8 mouse cellular contexts compared by ENCODE assay signal in genomic region chr8:124827387-124827786, GRCm38 (mm10). TPM values are rescaled to one million over a fixed set of nuclear protein-coding genes. Genes with fewer than 3 reads are reported as not detected.
DNase-seq lines count a peak whose midpoint lies in the region; ATAC-seq and TF ChIP-seq lines count a peak whose summit lies in the region.

No protein-coding gene starts in this region.

- TF ChIP-seq POLR2A in liver, adult 2 months (IDR thresholded peaks at IDR 0.05; ENCODE audit: extremely low read depth, insufficient read depth, low read length) = no peak
- no peak for TF ChIP-seq POLR2A in testis, adult 2 months (IDR thresholded peaks at IDR 0.05; ENCODE audit: control insufficient read depth, low read depth, low read length)

- H3K36me3 ChIP-seq in liver, adult 2 months (ENCODE audit: control insufficient read depth, insufficient read depth, low read length) = no peaks in the 10 kb centered on the region
- H3K36me3 ChIP-seq in liver, embryonic 12.5 days = no peaks in the 10 kb centered on the region
- H3K36me3 ChIP-seq in testis, adult 2 months (ENCODE audit: control insufficient read depth, insufficient read depth, low read length) = no peaks in the 10 kb centered on the region

- DNase-seq in liver, adult 2 months (ENCODE audit: extremely low read depth, low read depth, low spot score) = peak; percentile 37
- DNase-seq in T-cell, adult 2 months (ENCODE audit: low spot score) = peak; percentile 17
- DNase-seq in heart, postnatal 4 days = peak; percentile 80
- DNase-seq in layer of hippocampus, postnatal 14 days (ENCODE audit: low spot score in 2 of 2) = peak; percentile 43 to 55

- no peaks in the 10 kb centered on the region for H3K27me3 ChIP-seq in liver, adult 2 months (ENCODE audit: control insufficient read depth, insufficient read depth, low read length)
- peaks cover 29% of the 10 kb centered on the region for H3K27me3 ChIP-seq in liver, embryonic 12.5 days (replicated peaks)
- H3K27me3 ChIP-seq in testis, adult 2 months (ENCODE audit: control insufficient read depth, insufficient read depth, low read length) = no peaks in the 10 kb centered on the region

- H3K27ac ChIP-seq in liver, adult 2 months (replicated peaks; ENCODE audit: insufficient read depth, low read depth, low read length) = no peak overlapping the region
- H3K27ac ChIP-seq in liver, embryonic 12.5 days = no peak overlapping the region
- no peak overlapping the region for H3K27ac ChIP-seq in testis, adult 2 months (ENCODE audit: control insufficient read depth, insufficient read depth, low read depth, low read length)

- H3K4me3 ChIP-seq in liver, adult 2 months (ENCODE audit: insufficient read depth, low read depth, low read length) = no peak overlapping the region
- H3K4me3 ChIP-seq in liver, embryonic 12.5 days = no peak overlapping the region
- no peak overlapping the region for H3K4me3 ChIP-seq in testis, adult 2 months (ENCODE audit: control insufficient read depth, low read depth, low read length)

- peak; percentile 75 for TF ChIP-seq CTCF in liver, adult 2 months (IDR thresholded peaks at IDR 0.05; ENCODE audit: low read depth, low read length)
- peak; percentile 80 for TF ChIP-seq CTCF in testis, adult 2 months (IDR thresholded peaks at IDR 0.05; ENCODE audit: control insufficient read depth, insufficient read depth, insufficient replicate concordance, low read depth, low read length)

- H3K9ac ChIP-seq in liver, adult 2 months (ENCODE audit: low read depth, low read length) = no peak overlapping the region
- no peak overlapping the region for H3K9ac ChIP-seq in liver, embryonic 12.5 days

- no peak for ATAC-seq in liver, embryonic 12.5 days
- ATAC-seq in common myeloid progenitor, adult 5-6 weeks (replicated peaks; ENCODE audit: low read depth, poor library complexity, severe bottlenecking) = peak; percentile 58; the same call in 1 of the 2 replicates
- ATAC-seq in megakaryocyte progenitor cell, adult 5-6 weeks (replicated peaks; ENCODE audit: poor library complexity) = peak; percentile 70

- H3K9me3 ChIP-seq in liver, embryonic 12.5 days (replicated peaks) = no peaks in the 10 kb centered on the region

- no peak overlapping the region for H3K4me2 ChIP-seq in liver, embryonic 12.5 days

- no peaks in the 10 kb centered on the region for H3K79me2 ChIP-seq in liver, adult 2 months (ENCODE audit: control insufficient read depth, insufficient read depth, low read length)

- 1% methylated on average over 5 of the region's 5 CpGs for WGBS in liver, adult 2 months
- WGBS in liver, embryonic 12.5 days (ENCODE audit: insufficient replicate concordance) = 5% methylated on average over 5 of the region's 5 CpGs

- H3K4me1 ChIP-seq in liver, adult 2 months (ENCODE audit: control insufficient read depth, insufficient read depth, low read length) = no peaks in the 10 kb centered on the region
- no peaks in the 10 kb centered on the region for H3K4me1 ChIP-seq in liver, embryonic 12.5 days
- peaks cover 2% of the 10 kb centered on the region for H3K4me1 ChIP-seq in testis, adult 2 months (ENCODE audit: control insufficient read depth, insufficient read depth, low read length)

RNA-seq across cellular contexts. Expression of gene Trim67, which starts 34.5 kb away (rescaled TPM):
- total RNA-seq in liver, adult 2 months (2014; rRNA removed) = not detected in 2 replicates
- not detected in 2 replicates for polyA plus RNA-seq in liver, adult 2 months (2012; rRNA removed)
- 0.01 and 0.05 TPM in 2 replicates for polyA plus RNA-seq in liver, embryonic 12.5 days (2016; fragmentation: Nextera tagmentation; extraction: Ambion mirVana)
- total RNA-seq in common myeloid progenitor, adult 5-6 weeks (2017) = not detected in 2 replicates
- under 1 TPM; 0.20 to 0.33 TPM for total RNA-seq in heart, postnatal 4 days (2021)
- 10 to 100 TPM; 14.9 to 16.5 TPM for total RNA-seq in layer of hippocampus, postnatal 14 days (2021)
- total RNA-seq in megakaryocyte progenitor cell, adult 5-6 weeks (2015) = not detected in 2 replicates
- 0.07 TPM in 1 of 2 replicates, not detected in the other for total RNA-seq in megakaryocyte progenitor cell, adult 5-6 weeks (2017)
- polyA plus RNA-seq in testis, adult 2 months (2012; rRNA removed) = 0.43 and 0.49 TPM in 2 replicates

RNA-seq across cellular contexts. Expression of gene Gnpat, which starts 35.4 kb away (rescaled TPM):
- total RNA-seq in liver, adult 2 months (2014; rRNA removed) = 25.0 and 30.1 TPM in 2 replicates
- polyA plus RNA-seq in liver, adult 2 months (2012; rRNA removed) = 27.5 and 28.7 TPM in 2 replicates
- polyA plus RNA-seq in liver, embryonic 12.5 days (2016; fragmentation: Nextera tagmentation; extraction: Ambion mirVana) = 62.3 and 66.2 TPM in 2 replicates
- 69.3 and 90.7 TPM in 2 replicates for total RNA-seq in common myeloid progenitor, adult 5-6 weeks (2017)
- total RNA-seq in heart, postnatal 4 days (2021) = 100 to 1,000 TPM; 112 to 115 TPM
- total RNA-seq in layer of hippocampus, postnatal 14 days (2021) = 10 to 100 TPM; 66.3 to 69.6 TPM
- 108 and 116 TPM in 2 replicates for total RNA-seq in megakaryocyte progenitor cell, adult 5-6 weeks (2015)
- total RNA-seq in megakaryocyte progenitor cell, adult 5-6 weeks (2017) = 103 and 104 TPM in 2 replicates
- polyA plus RNA-seq in testis, adult 2 months (2012; rRNA removed) = 256 and 262 TPM in 2 replicates

RNA-seq across cellular contexts. Expression of gene 2810004N23Rik, which starts 35.5 kb away (rescaled TPM):
- total RNA-seq in liver, adult 2 months (2014; rRNA removed) = 17.7 and 18.7 TPM in 2 replicates
- polyA plus RNA-seq in liver, adult 2 months (2012; rRNA removed) = 11.5 and 13.1 TPM in 2 replicates
- polyA plus RNA-seq in liver, embryonic 12.5 days (2016; fragmentation: Nextera tagmentation; extraction: Ambion mirVana) = 39.6 and 40.8 TPM in 2 replicates
- 69.2 and 77.3 TPM in 2 replicates for total RNA-seq in common myeloid progenitor, adult 5-6 weeks (2017)
- 10 to 100 TPM; 44.0 to 46.1 TPM for total RNA-seq in heart, postnatal 4 days (2021)
- 10 to 100 TPM; 23.5 to 24.0 TPM for total RNA-seq in layer of hippocampus, postnatal 14 days (2021)
- total RNA-seq in megakaryocyte progenitor cell, adult 5-6 weeks (2015) = 29.7 and 35.7 TPM in 2 replicates
- 68.5 and 72.1 TPM in 2 replicates for total RNA-seq in megakaryocyte progenitor cell, adult 5-6 weeks (2017)
- 7.6 and 9.5 TPM in 2 replicates for polyA plus RNA-seq in testis, adult 2 months (2012; rRNA removed)

Comparison
In these comparisons a context has a peak if more than half of its experiments do, and no peak if none do; other contexts are left out.
1. DNase-seq: peak in every context shown above with its lines; median percentile 80 in heart, postnatal 4 days; 49 in layer of hippocampus, postnatal 14 days; 37 in liver, adult 2 months; 17 in T-cell, adult 2 months.
2. RNA of gene Trim67, which starts 34.5 kb away (total RNA-seq): 14.9 to 16.5 TPM in layer of hippocampus, postnatal 14 days; 0.20 to 0.33 TPM in heart, postnatal 4 days, not detected in liver, adult 2 months, not detected in common myeloid progenitor, adult 5-6 weeks and 0.07 TPM in megakaryocyte progenitor cell, adult 5-6 weeks; every median in the first group is over 10 times any median in the second.